In the genomic region with DNA sequence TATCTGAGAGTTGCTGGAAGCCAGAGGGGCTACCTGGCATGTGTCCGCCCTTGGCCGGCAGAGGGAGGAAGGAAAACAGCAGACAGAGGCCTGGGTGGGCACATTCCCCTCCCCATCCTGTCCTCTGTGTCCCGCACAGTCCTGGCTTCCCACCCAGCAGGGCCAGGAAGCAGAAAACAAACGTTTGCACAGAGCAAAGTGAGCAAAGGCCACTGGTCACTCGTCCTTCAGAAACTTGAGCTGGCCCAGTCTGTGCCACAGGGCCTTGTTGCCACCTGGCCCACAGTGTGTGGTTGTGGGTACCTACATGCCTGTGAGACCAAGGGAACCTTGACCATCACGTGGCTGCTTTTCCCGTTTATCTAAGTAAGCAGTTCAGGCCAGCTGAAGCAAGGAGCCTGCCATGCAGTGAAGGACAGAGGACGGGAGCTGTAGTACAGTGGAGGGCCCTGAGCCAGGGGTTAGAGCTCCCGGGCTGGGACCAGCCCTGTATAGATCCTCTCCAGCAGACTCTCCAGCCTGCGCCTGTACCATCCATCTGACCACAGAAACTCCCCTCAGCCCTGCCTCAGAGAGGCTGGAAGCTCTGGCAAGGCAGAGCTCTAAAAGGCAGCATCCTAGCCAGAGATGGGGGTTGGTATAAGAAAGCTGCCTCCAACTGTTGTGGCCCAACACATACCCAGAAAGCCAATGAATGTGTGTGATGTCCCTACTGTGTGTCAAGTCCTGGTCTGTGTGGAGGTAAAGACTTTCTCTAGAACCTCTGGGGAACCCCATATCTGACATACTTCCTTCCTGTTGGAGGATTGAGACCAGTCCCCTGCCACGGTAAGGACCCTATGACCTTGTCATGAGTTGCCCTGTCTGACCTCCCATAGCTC, we compare ENCODE assay signal across 9 mouse cellular contexts.
A peak's percentile ranks its signal among the peaks of the same experiment; 100 is the strongest.
DNase-seq lines count a peak whose midpoint lies in the region; ATAC-seq and TF ChIP-seq lines count a peak whose summit lies in the region.
"Had no signal": no experiment of that assay in that cellular context is flagged by ENCODE, and none has a peak within 500 bp of the region (broad histone marks: within the 10 kb centered on the region; RNA-seq: fewer than 3 reads in every experiment).

No protein-coding gene starts in this region.

- H3K4me3 ChIP-seq in hindbrain, embryonic 10.5 days: no peak overlapping the region
- no peak overlapping the region for H3K4me3 ChIP-seq in hindbrain, embryonic 14.5 days (replicated peaks; ENCODE audit: low read length)
- no peak overlapping the region for H3K4me3 ChIP-seq in forebrain, postnatal 0 days (ENCODE audit: low read depth, low read length)
- H3K4me3 ChIP-seq in kidney, adult 2 months (ENCODE audit: insufficient read depth, low read depth, low read length): no peak overlapping the region
- H3K4me3 ChIP-seq: embryonic facial prominence, embryonic 13.5 days had no signal

- H3K27ac ChIP-seq in hindbrain, embryonic 10.5 days: peak overlapping the region; percentile 79
- no peak overlapping the region; the same call in 1 of the 2 replicates for H3K27ac ChIP-seq in hindbrain, embryonic 14.5 days
- peak overlapping the region; percentile 15; the same call in 1 of the 2 replicates for H3K27ac ChIP-seq in forebrain, postnatal 0 days (ENCODE audit: low read depth, low read length)
- peak overlapping the region; percentile 61 for H3K27ac ChIP-seq in kidney, adult 2 months (ENCODE audit: insufficient read depth, low read depth, low read length)

- no peak for ATAC-seq in hindbrain, embryonic 14.5 days (ENCODE audit: low FRiP score)
- ATAC-seq in forebrain, postnatal 0 days: no peak

- peaks cover 62% of the 10 kb centered on the region for H3K36me3 ChIP-seq in hindbrain, embryonic 10.5 days
- H3K36me3 ChIP-seq in hindbrain, embryonic 14.5 days (replicated peaks; ENCODE audit: control insufficient read depth, insufficient read depth): no peaks in the 10 kb centered on the region; the same call in 1 of the 2 replicates
- no peaks in the 10 kb centered on the region for H3K36me3 ChIP-seq in forebrain, postnatal 0 days (ENCODE audit: insufficient read depth)
- no peaks in the 10 kb centered on the region for H3K36me3 ChIP-seq in kidney, adult 2 months (ENCODE audit: control insufficient read depth, insufficient read depth, low read length)

- no peak for TF ChIP-seq CTCF in forebrain, postnatal 0 days (IDR thresholded peaks at IDR 0.05; ENCODE audit: low read depth)
- no peak for TF ChIP-seq CTCF in kidney, adult 2 months (conservative IDR thresholded peaks at IDR 0.05; ENCODE audit: insufficient read depth, insufficient read length, low read depth, low read length)

- H3K27me3 ChIP-seq in hindbrain, embryonic 10.5 days (ENCODE audit: insufficient read depth, poor library complexity, severe bottlenecking): no peaks in the 10 kb centered on the region
- no peaks in the 10 kb centered on the region for H3K27me3 ChIP-seq in hindbrain, embryonic 14.5 days (ENCODE audit: control insufficient read depth, insufficient read depth, low read length)
- H3K27me3 ChIP-seq in forebrain, postnatal 0 days (ENCODE audit: insufficient read depth, low read length): no peaks in the 10 kb centered on the region
- no peaks in the 10 kb centered on the region for H3K27me3 ChIP-seq in kidney, adult 2 months (replicated peaks; ENCODE audit: control insufficient read depth, insufficient read depth, low read length)
- H3K27me3 ChIP-seq: embryonic facial prominence, embryonic 13.5 days had no signal

- no peak for DNase-seq in hindbrain, embryonic 10.5 days (ENCODE audit: low spot score)
- DNase-seq in hindbrain, embryonic 14.5 days (ENCODE audit: low spot score): no peak
- DNase-seq in forebrain, postnatal 0 days: no peak
- peak; percentile 95 for DNase-seq in kidney, adult 2 months
- peak; percentile 61 for DNase-seq in lung, postnatal 10 days
- DNase-seq in gastrocnemius, postnatal 10 days: no peak
- DNase-seq in gastrocnemius, postnatal 4 days (ENCODE audit: low spot score in 2 of 2): no peak
- no peak for DNase-seq in layer of hippocampus, adult 9-11 months

- no peaks in the 10 kb centered on the region for H3K9me3 ChIP-seq in hindbrain, embryonic 10.5 days
- no peaks in the 10 kb centered on the region for H3K9me3 ChIP-seq in hindbrain, embryonic 14.5 days (ENCODE audit: control insufficient read depth, low read length)
- H3K9me3 ChIP-seq in forebrain, postnatal 0 days (ENCODE audit: low read length): no peaks in the 10 kb centered on the region
- H3K9me3 ChIP-seq: embryonic facial prominence, embryonic 13.5 days had no signal

- no peak overlapping the region for H3K9ac ChIP-seq in hindbrain, embryonic 14.5 days
- no peak overlapping the region for H3K9ac ChIP-seq in forebrain, postnatal 0 days
- H3K9ac ChIP-seq: embryonic facial prominence, embryonic 13.5 days had no signal

- H3K4me1 ChIP-seq in hindbrain, embryonic 10.5 days (replicated peaks): peaks cover 92% of the 10 kb centered on the region
- H3K4me1 ChIP-seq in hindbrain, embryonic 14.5 days (replicated peaks; ENCODE audit: control insufficient read depth, insufficient read depth, low read length): peaks cover 54% of the 10 kb centered on the region
- H3K4me1 ChIP-seq in forebrain, postnatal 0 days (ENCODE audit: insufficient read depth): peaks cover 5% of the 10 kb centered on the region
- H3K4me1 ChIP-seq in kidney, adult 2 months (ENCODE audit: control insufficient read depth, insufficient read depth, low read length): peaks cover 59% of the 10 kb centered on the region

- TF ChIP-seq POLR2A in kidney, adult 2 months (IDR thresholded peaks at IDR 0.05; ENCODE audit: low read depth, low read length): no peak

- H3K4me2 ChIP-seq in hindbrain, embryonic 14.5 days (replicated peaks): no peak overlapping the region
- no peak overlapping the region for H3K4me2 ChIP-seq in forebrain, postnatal 0 days (ENCODE audit: low read depth)
- H3K4me2 ChIP-seq: embryonic facial prominence, embryonic 13.5 days had no signal

- WGBS in hindbrain, embryonic 10.5 days: 65% methylated on average over 11 of the region's 11 CpGs
- 69% methylated on average over 11 of the region's 11 CpGs for WGBS in hindbrain, embryonic 14.5 days
- 70% methylated on average over 11 of the region's 11 CpGs for WGBS in forebrain, postnatal 0 days
- 17% methylated on average over 11 of the region's 11 CpGs for WGBS in kidney, adult 2 months

Comparison
In these comparisons a context has a peak if more than half of its experiments do, and no peak if none do; other contexts are left out.
1. DNase-seq: peak in kidney, adult 2 months (single experiment) and lung, postnatal 10 days (single experiment); none in hindbrain, embryonic 10.5 days (single experiment), hindbrain, embryonic 14.5 days (single experiment), forebrain, postnatal 0 days (single experiment), gastrocnemius, postnatal 10 days (single experiment), gastrocnemius, postnatal 4 days (0 of 2) and layer of hippocampus, adult 9-11 months (single experiment).